23 mouse cellular contexts compared by ENCODE assay signal in genomic region chr5:142994746-142995145, GRCm38 (mm10).
"Had no signal": no experiment of that assay in that cellular context is flagged by ENCODE, and none has a peak within 500 bp of the region (broad histone marks: within the 10 kb centered on the region; RNA-seq: fewer than 3 reads in every experiment).

No protein-coding gene starts in this region.

- H3K9me3 ChIP-seq: heart, embryonic 13.5 days; heart, embryonic 15.5 days; hindbrain, embryonic 10.5 days; hindbrain, embryonic 12.5 days; intestine, embryonic 15.5 days; limb, embryonic 13.5 days; limb, embryonic 15.5 days; liver, embryonic 12.5 days had no signal

- H3K27me3 ChIP-seq: heart, embryonic 13.5 days; heart, embryonic 15.5 days; hindbrain, embryonic 12.5 days; intestine, embryonic 15.5 days; limb, embryonic 13.5 days; limb, embryonic 15.5 days; liver, embryonic 12.5 days had no signal

- H3K4me3 ChIP-seq: heart, adult 2 months; heart, embryonic 13.5 days; heart, embryonic 15.5 days; hindbrain, embryonic 10.5 days; hindbrain, embryonic 12.5 days; intestine, embryonic 15.5 days; layer of hippocampus, adult 2 months; left cerebral cortex, adult 2 months; limb, embryonic 13.5 days; limb, embryonic 15.5 days; liver, embryonic 12.5 days had no signal

- DNase-seq: gastrocnemius, postnatal 14 days; gastrocnemius, postnatal 36 days; heart, adult 11 months; heart, adult 2 months; heart, postnatal 4 days; kidney, adult 18-20 months; kidney, adult 8-10 months; kidney, postnatal 10 days; kidney, postnatal 25 days; kidney, postnatal 4 days; left cerebral cortex, postnatal 4 days had no signal

- H3K4me2 ChIP-seq: heart, embryonic 11.5 days; heart, embryonic 13.5 days; heart, embryonic 15.5 days; hindbrain, embryonic 12.5 days; hindbrain, embryonic 14.5 days; intestine, embryonic 15.5 days; limb, embryonic 13.5 days; limb, embryonic 15.5 days; liver, embryonic 12.5 days had no signal

- H3K27ac ChIP-seq: heart, adult 2 months; heart, embryonic 13.5 days; heart, embryonic 15.5 days; hindbrain, embryonic 10.5 days; hindbrain, embryonic 12.5 days; hindbrain, embryonic 14.5 days; intestine, embryonic 15.5 days; layer of hippocampus, adult 2 months; left cerebral cortex, adult 2 months; limb, embryonic 13.5 days; limb, embryonic 15.5 days; liver, embryonic 12.5 days had no signal
